In genomic region chr8:26283957-26284356, GRCm38 (mm10) we compare ENCODE assay signal across 17 mouse cellular contexts.
"Had no signal": no experiment of that assay in that cellular context is flagged by ENCODE, and none has a peak within 500 bp of the region (broad histone marks: within the 10 kb centered on the region; RNA-seq: fewer than 3 reads in every experiment).

No protein-coding gene starts in this region.

- H3K9ac ChIP-seq: kidney, embryonic 15.5 days; limb, embryonic 15.5 days; liver, embryonic 14.5 days; liver, postnatal 0 days; lung, embryonic 14.5 days; midbrain, embryonic 13.5 days had no signal

- ATAC-seq: liver, postnatal 0 days; lung, postnatal 0 days; midbrain, embryonic 13.5 days had no signal

- H3K4me2 ChIP-seq: kidney, embryonic 15.5 days; limb, embryonic 15.5 days; liver, embryonic 11.5 days; lung, embryonic 14.5 days; midbrain, embryonic 13.5 days had no signal

- H3K9me3 ChIP-seq: kidney, embryonic 15.5 days; limb, embryonic 15.5 days; midbrain, embryonic 10.5 days; midbrain, embryonic 13.5 days had no signal

- H3K27me3 ChIP-seq: kidney, embryonic 15.5 days; limb, embryonic 15.5 days; megakaryocyte, embryonic 14.5 days; midbrain, embryonic 13.5 days had no signal

- H3K36me3 ChIP-seq: kidney, embryonic 15.5 days; limb, embryonic 15.5 days; midbrain, embryonic 10.5 days; midbrain, embryonic 13.5 days had no signal

- H3K27ac ChIP-seq: kidney, embryonic 15.5 days; left cerebral cortex, adult 2 months; limb, embryonic 15.5 days; liver, embryonic 14.5 days; macrophage; midbrain, embryonic 10.5 days; midbrain, embryonic 13.5 days had no signal

- DNase-seq: kidney, postnatal 10 days; kidney, postnatal 36 days; layer of hippocampus, postnatal 36 days; liver, postnatal 0 days; lung, embryonic 14.5 days; thymus, adult 18-20 months; thymus, postnatal 36 days had no signal

- H3K4me1 ChIP-seq: megakaryocyte, embryonic 14.5 days; midbrain, embryonic 13.5 days had no signal

- H3K4me3 ChIP-seq: kidney, embryonic 15.5 days; left cerebral cortex, adult 2 months; limb, embryonic 15.5 days; megakaryocyte, embryonic 14.5 days; midbrain, embryonic 10.5 days; midbrain, embryonic 13.5 days had no signal
